8 mouse cellular contexts compared by ENCODE assay signal in the genomic region with DNA sequence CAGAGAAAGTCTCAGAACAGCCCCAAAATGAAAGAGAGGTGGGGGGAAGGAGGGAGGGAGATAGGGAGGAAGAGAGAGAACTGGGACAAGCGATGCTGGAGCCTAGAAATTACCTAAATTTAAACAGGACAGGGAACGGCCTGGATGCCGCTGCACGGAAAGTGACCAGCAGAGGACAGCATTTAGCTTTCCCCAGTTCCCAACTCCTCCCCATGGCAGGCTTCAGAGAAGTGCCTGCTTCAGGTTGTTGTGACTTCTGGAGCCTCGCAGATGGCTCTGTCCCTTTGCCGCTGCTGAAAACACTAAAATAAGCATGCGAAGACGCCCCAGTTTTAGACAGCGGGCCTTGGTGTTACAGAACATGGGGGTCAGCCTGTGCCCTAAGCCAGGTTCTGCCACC. TPM values are rescaled to one million over a fixed set of nuclear protein-coding genes. Genes with fewer than 3 reads are reported as not detected.
A peak's percentile ranks its signal among the peaks of the same experiment; 100 is the strongest.
DNase-seq lines count a peak whose midpoint lies in the region; ATAC-seq and TF ChIP-seq lines count a peak whose summit lies in the region.

No protein-coding gene starts in this region.

- H3K27me3 ChIP-seq in Patski, result no peaks in the 10 kb centered on the region
- no peaks in the 10 kb centered on the region for H3K27me3 ChIP-seq in liver, adult 2 months (ENCODE audit: control insufficient read depth, insufficient read depth, low read length)

- intact Hi-C loops in gastrocnemius, postnatal 14 days (cut with DNase I; ENCODE audit: low total_unique reads), result no loop called here

- peaks cover 2% of the 10 kb centered on the region; the same call in 1 of the 2 replicates for H3K4me1 ChIP-seq in liver, adult 2 months (ENCODE audit: control insufficient read depth, insufficient read depth, low read length)

- no peak overlapping the region for H3K27ac ChIP-seq in liver, adult 2 months (replicated peaks; ENCODE audit: insufficient read depth, low read depth, low read length)

- in situ Hi-C loops in Patski (cut with MboI; ENCODE audit: low pct_unique_long_range_greater_than_20kb), result no loop called here

- H3K36me3 ChIP-seq in liver, adult 2 months (ENCODE audit: control insufficient read depth, insufficient read depth, low read length), result no peaks in the 10 kb centered on the region

- CTCF ChIA-PET in Patski (lab: Charles Lee), result no interaction called here

- DNase-seq in 3T3-L1 (ENCODE audit: low read depth, low spot score) (peak; percentile 79), Patski (ENCODE audit: low read depth, low spot score) (no peak)
- peak; percentile 46 to 69 for DNase-seq in cerebellum, postnatal 4 days (ENCODE audit: low spot score in 2 of 2)
- peak; percentile 68 for DNase-seq in gastrocnemius, postnatal 14 days
- DNase-seq in kidney, adult 8-10 months, result peak; percentile 27 to 63
- peak; percentile 57 for DNase-seq in liver, adult 2 months (ENCODE audit: extremely low read depth, low read depth, low spot score)
- peak; percentile 65 for DNase-seq in neural tube, embryonic 10.5 days (ENCODE audit: extremely low spot score, low spot score)
- DNase-seq in thymus, postnatal 25 days, result peak; percentile 59

- peak; percentile 97 for TF ChIP-seq CTCF in Patski (IDR thresholded peaks at IDR 0.05)
- TF ChIP-seq CTCF in liver, adult 2 months (IDR thresholded peaks at IDR 0.05; ENCODE audit: low read depth, low read length), result peak; percentile 98

- POLR2A ChIA-PET in Patski (lab: Charles Lee), result interaction anchor here (1.2 kb wide), 1 partner anchor 13 kb away, joined by 6 read pairs; no protein-coding TSS in a partner anchor

- no peak for ATAC-seq in Patski

- no peak overlapping the region for H3K4me3 ChIP-seq in liver, adult 2 months (ENCODE audit: insufficient read depth, low read depth, low read length)

- 9% methylated on average over 9 of the region's 9 CpGs for WGBS in liver, adult 2 months

- no peaks in the 10 kb centered on the region for H3K79me2 ChIP-seq in liver, adult 2 months (ENCODE audit: control insufficient read depth, insufficient read depth, low read length)

- H3K9ac ChIP-seq in liver, adult 2 months (ENCODE audit: low read depth, low read length), result no peak overlapping the region

- no peak for TF ChIP-seq POLR2A in liver, adult 2 months (IDR thresholded peaks at IDR 0.05; ENCODE audit: extremely low read depth, insufficient read depth, low read length)

RNA-seq across cellular contexts. Expression of a gene that starts 25.5 kb away (rescaled TPM):
- 54.8 TPM for polyA plus RNA-seq in Patski (2021)
- total RNA-seq in gastrocnemius, postnatal 14 days (2021), result 10 to 100 TPM; 83.7 to 85.1 TPM
- 11.7 and 14.5 TPM in 2 replicates for total RNA-seq in liver, adult 2 months (2014; rRNA removed)
- 30.5 and 33.6 TPM in 2 replicates for polyA plus RNA-seq in liver, adult 2 months (2012; rRNA removed)

RNA-seq across cellular contexts. Expression of a gene that starts 47.6 kb away (rescaled TPM):
- polyA plus RNA-seq in Patski (2021), result 29.0 TPM
- 10 to 100 TPM; 45.2 to 45.5 TPM for total RNA-seq in gastrocnemius, postnatal 14 days (2021)
- 27.3 and 28.7 TPM in 2 replicates for total RNA-seq in liver, adult 2 months (2014; rRNA removed)
- polyA plus RNA-seq in liver, adult 2 months (2012; rRNA removed), result 53.0 and 57.7 TPM in 2 replicates
